Mouse (Mus musculus): ENCODE measurements around the gene Inpp1. TPM values are rescaled to one million over a fixed set of nuclear protein-coding genes. Genes with fewer than 3 reads are reported as not detected.

The Inpp1 gene
- polyA plus RNA-seq, 1 experiment = 3.6 TPM

- Histone ChIP-seq H3K4me3 (no peak overlapping the region), H3K36me3 (ENCODE audit: control insufficient read depth, insufficient read depth) (no peaks in the 10 kb centered on the region), H3K27me3 (ENCODE audit: control insufficient read depth, insufficient read depth, insufficient read length) (no peaks in the 10 kb centered on the region), H3K4me2 (ENCODE audit: low read depth) (no peak overlapping the region), H3K79me2 (ENCODE audit: control insufficient read depth, insufficient read depth) (no peaks in the 10 kb centered on the region), H3ac (ENCODE audit: control insufficient read depth, insufficient read length) (no peak overlapping the region)
- TF ChIP-seq TCF12 (IDR thresholded peaks at IDR 0.05; ENCODE audit: insufficient read depth, poor library complexity, severe bottlenecking) = no peak
- no peak for TF ChIP-seq MYOD1 (IDR thresholded peaks at IDR 0.05; ENCODE audit: control insufficient read depth in 1 of 3, insufficient read length in 2 of 3, low read depth in 2 of 3)
- TF ChIP-seq POLR2AphosphoS2 (IDR thresholded peaks at IDR 0.05; ENCODE audit: insufficient read length, low read depth) = no peak
- no peak for TF ChIP-seq MYOG (IDR thresholded peaks at IDR 0.05; ENCODE audit: control insufficient read depth in 1 of 3, insufficient read depth in 1 of 3, insufficient read length in 2 of 3, low read depth in 2 of 3)
- no peak for TF ChIP-seq MAX (IDR thresholded peaks at IDR 0.05; ENCODE audit: low read depth)
- no peak for TF ChIP-seq E2F4 (IDR thresholded peaks at IDR 0.05; ENCODE audit: insufficient read depth)
- no peak for TF ChIP-seq CEBPB (IDR thresholded peaks at IDR 0.05; ENCODE audit: insufficient read depth, poor library complexity, severe bottlenecking)
Measured at GRCm38 (mm10) chr1:52751634-52752033, 65.9 kb downstream of the Inpp1 start.

- Histone ChIP-seq H3ac (ENCODE audit: control insufficient read depth, insufficient read length) (no peak overlapping the region), H3K36me3 (ENCODE audit: control insufficient read depth, insufficient read depth) (no peaks in the 10 kb centered on the region), H3K79me2 (ENCODE audit: control insufficient read depth, insufficient read depth) (no peaks in the 10 kb centered on the region), H3K4me3 (no peak overlapping the region), H3K4me2 (ENCODE audit: low read depth) (no peak overlapping the region), H3K27me3 (ENCODE audit: control insufficient read depth, insufficient read depth, insufficient read length) (no peaks in the 10 kb centered on the region)
- TF ChIP-seq MYOD1 (IDR thresholded peaks at IDR 0.05; ENCODE audit: control insufficient read depth in 1 of 3, insufficient read length in 2 of 3, low read depth in 2 of 3) = no peak
- TF ChIP-seq CEBPB (IDR thresholded peaks at IDR 0.05; ENCODE audit: insufficient read depth, poor library complexity, severe bottlenecking) = no peak
- TF ChIP-seq TCF3 (IDR thresholded peaks at IDR 0.05; ENCODE audit: insufficient read length, low read depth) = no peak
Measured at GRCm38 (mm10) chr1:52749978-52750377, 67.5 kb downstream of the Inpp1 start.

GRCm38 (mm10) chr1:52748260-52748659 is 69.2 kb downstream of the Inpp1 start:
- no peak overlapping the region for H3K4me2 ChIP-seq (ENCODE audit: low read depth)
- TF ChIP-seq MYOG (IDR thresholded peaks at IDR 0.05; ENCODE audit: control insufficient read depth in 1 of 3, insufficient read depth in 1 of 3, insufficient read length in 2 of 3, low read depth in 2 of 3) (no peak), POLR2AphosphoS2 (IDR thresholded peaks at IDR 0.05; ENCODE audit: insufficient read length, low read depth) (no peak), TCF3 (IDR thresholded peaks at IDR 0.05; ENCODE audit: insufficient read length, low read depth) (no peak), REST (IDR thresholded peaks at IDR 0.05; ENCODE audit: insufficient read depth, insufficient read length) (no peak), SRF (IDR thresholded peaks at IDR 0.05; ENCODE audit: control insufficient read depth, insufficient read length, low read depth) (no peak), USF1 (IDR thresholded peaks at IDR 0.05; ENCODE audit: low read depth) (no peak), POLR2A (IDR thresholded peaks at IDR 0.05; ENCODE audit: insufficient read length, low read depth) (no peak), MYOD1 (IDR thresholded peaks at IDR 0.05; ENCODE audit: control insufficient read depth in 1 of 3, insufficient read length in 2 of 3, low read depth in 2 of 3) (no peak), CEBPB (IDR thresholded peaks at IDR 0.05; ENCODE audit: insufficient read depth, poor library complexity, severe bottlenecking) (no peak), TCF12 (IDR thresholded peaks at IDR 0.05; ENCODE audit: insufficient read depth, poor library complexity, severe bottlenecking) (no peak), E2F4 (IDR thresholded peaks at IDR 0.05; ENCODE audit: insufficient read depth) (no peak), MAX (IDR thresholded peaks at IDR 0.05; ENCODE audit: low read depth) (no peak)
- H3K4me3 ChIP-seq = no peak overlapping the region
- H3ac ChIP-seq (ENCODE audit: control insufficient read depth, insufficient read length) = no peak overlapping the region
- no peaks in the 10 kb centered on the region for H3K36me3 ChIP-seq (ENCODE audit: control insufficient read depth, insufficient read depth)
- no peaks in the 10 kb centered on the region for H3K27me3 ChIP-seq (ENCODE audit: control insufficient read depth, insufficient read depth, insufficient read length)
- no peaks in the 10 kb centered on the region for H3K79me2 ChIP-seq (ENCODE audit: control insufficient read depth, insufficient read depth)

- TF ChIP-seq POLR2AphosphoS2 (IDR thresholded peaks at IDR 0.05; ENCODE audit: insufficient read length, low read depth) = no peak
- TF ChIP-seq MYOD1 (IDR thresholded peaks at IDR 0.05; ENCODE audit: control insufficient read depth in 1 of 3, insufficient read length in 2 of 3, low read depth in 2 of 3) = no peak
- TF ChIP-seq CEBPB (IDR thresholded peaks at IDR 0.05; ENCODE audit: insufficient read depth, poor library complexity, severe bottlenecking) = no peak
- no peak for TF ChIP-seq TCF12 (IDR thresholded peaks at IDR 0.05; ENCODE audit: insufficient read depth, poor library complexity, severe bottlenecking)
- no peak for TF ChIP-seq E2F4 (IDR thresholded peaks at IDR 0.05; ENCODE audit: insufficient read depth)
- no peak for TF ChIP-seq SRF (IDR thresholded peaks at IDR 0.05; ENCODE audit: control insufficient read depth, insufficient read length, low read depth)
- TF ChIP-seq MAX (IDR thresholded peaks at IDR 0.05; ENCODE audit: low read depth) = no peak
- no peak for TF ChIP-seq POLR2A (IDR thresholded peaks at IDR 0.05; ENCODE audit: insufficient read length, low read depth)
- TF ChIP-seq TCF3 (IDR thresholded peaks at IDR 0.05; ENCODE audit: insufficient read length, low read depth) = no peak
- TF ChIP-seq USF1 (IDR thresholded peaks at IDR 0.05; ENCODE audit: low read depth) = no peak
- TF ChIP-seq MYOG (IDR thresholded peaks at IDR 0.05; ENCODE audit: control insufficient read depth in 1 of 3, insufficient read depth in 1 of 3, insufficient read length in 2 of 3, low read depth in 2 of 3) = no peak
- TF ChIP-seq REST (IDR thresholded peaks at IDR 0.05; ENCODE audit: insufficient read depth, insufficient read length) = no peak
- H3K4me2 ChIP-seq (ENCODE audit: low read depth) = no peak overlapping the region
- no peaks in the 10 kb centered on the region for H3K36me3 ChIP-seq (ENCODE audit: control insufficient read depth, insufficient read depth)
- no peaks in the 10 kb centered on the region for H3K79me2 ChIP-seq (ENCODE audit: control insufficient read depth, insufficient read depth)
- no peak overlapping the region for H3K4me3 ChIP-seq
- H3K27me3 ChIP-seq (ENCODE audit: control insufficient read depth, insufficient read depth, insufficient read length) = no peaks in the 10 kb centered on the region
- H3ac ChIP-seq (ENCODE audit: control insufficient read depth, insufficient read length) = no peak overlapping the region
Measured at GRCm38 (mm10) chr1:52742567-52742966, 74.9 kb downstream of the Inpp1 start.

Other genes with a start within 250 kb of the Inpp1 start
- 1.2 TPM for gene Nemp2, start 187.0 kb downstream of the Inpp1 start, polyA plus RNA-seq (2012; fragmentation: generic; extraction: Trizol)
- 0.59 TPM for gene Mfsd6, start 90.2 kb downstream of the Inpp1 start, polyA plus RNA-seq (2012; fragmentation: generic; extraction: Trizol)
- 8.1 TPM for gene Hibch, start 27.2 kb upstream of the Inpp1 start, polyA plus RNA-seq (2012; fragmentation: generic; extraction: Trizol)
- gene 1700019D03Rik, start 202.5 kb upstream of the Inpp1 start, polyA plus RNA-seq (2012; fragmentation: generic; extraction: Trizol) = 0.01 TPM
- 0.02 TPM for gene Mstn, start 244.0 kb upstream of the Inpp1 start, polyA plus RNA-seq (2012; fragmentation: generic; extraction: Trizol)